Mouse (Mus musculus): ENCODE measurements at regions not wholly inside any gene's neighbourhood (a gene's known extent, or its start where the extent isn't known, plus 50 kb on each side); places are given as distances from the start of the nearest gene placed in this dataset.

GRCm38 (mm10) chr15:31087607-31088006, 136.5 kb upstream of the Dap start:
- no peaks in the 10 kb centered on the region for H3K9me3 ChIP-seq (ENCODE audit: control insufficient read depth, low read length)
- no peak overlapping the region for H3K27ac ChIP-seq (replicated peaks in 1 of 2; ENCODE audit: control insufficient read depth in 1 of 2, insufficient read depth in 1 of 2, low read depth in 2 of 2, low read length in 2 of 2)
- no peaks in the 10 kb centered on the region for H3K36me3 ChIP-seq (ENCODE audit: control insufficient read depth, insufficient read depth, low read length)
- H3K9ac ChIP-seq (ENCODE audit: low read length), result no peak overlapping the region
- no peak overlapping the region for H3K4me3 ChIP-seq (ENCODE audit: control insufficient read depth in 1 of 2, insufficient read depth in 1 of 2, low read depth in 1 of 2, low read length in 2 of 2)
- no peaks in the 10 kb centered on the region for H3K27me3 ChIP-seq (ENCODE audit: control insufficient read depth, insufficient read depth, low read length)
- WGBS, result 56% methylated on average over 1 of the region's 1 CpGs
- no peaks in the 10 kb centered on the region for H3K4me1 ChIP-seq (ENCODE audit: control insufficient read depth in 2 of 2, insufficient read depth in 2 of 2, low read length in 2 of 2)
- ATAC-seq (ENCODE audit: insufficient number of reproducible peaks, insufficient read depth, low FRiP score, low read depth), result no peak
- H3K4me2 ChIP-seq (ENCODE audit: low read length), result no peak overlapping the region

- whole genome bisulfite sequencing, result 71% methylated on average over 5 of the region's 5 CpGs
- Histone ChIP-seq H3K4me3 (ENCODE audit: control insufficient read depth in 1 of 2, insufficient read depth in 1 of 2, low read depth in 1 of 2, low read length in 2 of 2) (no peak overlapping the region), H3K9ac (ENCODE audit: low read length) (no peak overlapping the region), H3K9me3 (ENCODE audit: control insufficient read depth, low read length) (no peaks in the 10 kb centered on the region), H3K4me2 (ENCODE audit: low read length) (no peak overlapping the region), H3K27ac (replicated peaks in 1 of 2; ENCODE audit: control insufficient read depth in 1 of 2, insufficient read depth in 1 of 2, low read depth in 2 of 2, low read length in 2 of 2) (no peak overlapping the region), H3K36me3 (ENCODE audit: control insufficient read depth, insufficient read depth, low read length) (no peaks in the 10 kb centered on the region), H3K4me1 (ENCODE audit: control insufficient read depth in 2 of 2, insufficient read depth in 2 of 2, low read length in 2 of 2) (no peaks in the 10 kb centered on the region), H3K27me3 (ENCODE audit: control insufficient read depth, insufficient read depth, low read length) (no peaks in the 10 kb centered on the region)
- ATAC-seq (ENCODE audit: insufficient number of reproducible peaks, insufficient read depth, low FRiP score, low read depth), result no peak
Measured at GRCm38 (mm10) chr15:31091916-31092570, 132.1 kb upstream of the Dap start.

GRCm38 (mm10) chr15:31096206-31096605, 127.9 kb upstream of the Dap start:
- no peaks in the 10 kb centered on the region for H3K4me1 ChIP-seq (ENCODE audit: control insufficient read depth in 2 of 2, insufficient read depth in 2 of 2, low read length in 2 of 2)
- no peak overlapping the region for H3K9ac ChIP-seq (ENCODE audit: low read length)
- no peak overlapping the region for H3K27ac ChIP-seq (replicated peaks in 1 of 2; ENCODE audit: control insufficient read depth in 1 of 2, insufficient read depth in 1 of 2, low read depth in 2 of 2, low read length in 2 of 2)
- ATAC-seq (ENCODE audit: insufficient number of reproducible peaks, insufficient read depth, low FRiP score, low read depth), result no peak
- no peaks in the 10 kb centered on the region for H3K27me3 ChIP-seq (ENCODE audit: control insufficient read depth, insufficient read depth, low read length)
- no peaks in the 10 kb centered on the region for H3K9me3 ChIP-seq (ENCODE audit: control insufficient read depth, low read length)
- H3K4me3 ChIP-seq (ENCODE audit: control insufficient read depth in 1 of 2, insufficient read depth in 1 of 2, low read depth in 1 of 2, low read length in 2 of 2), result no peak overlapping the region
- no peaks in the 10 kb centered on the region for H3K36me3 ChIP-seq (ENCODE audit: control insufficient read depth, insufficient read depth, low read length)
- 84% methylated on average over 7 of the region's 7 CpGs for WGBS
- no peak overlapping the region for H3K4me2 ChIP-seq (ENCODE audit: low read length)

- Histone ChIP-seq H3K9ac (ENCODE audit: low read length) (no peak overlapping the region), H3K4me2 (ENCODE audit: low read length) (no peak overlapping the region), H3K36me3 (ENCODE audit: control insufficient read depth, insufficient read depth, low read length) (no peaks in the 10 kb centered on the region), H3K4me1 (ENCODE audit: control insufficient read depth in 2 of 2, insufficient read depth in 2 of 2, low read length in 2 of 2) (no peaks in the 10 kb centered on the region), H3K27me3 (ENCODE audit: control insufficient read depth, insufficient read depth, low read length) (no peaks in the 10 kb centered on the region), H3K9me3 (ENCODE audit: control insufficient read depth, low read length) (no peaks in the 10 kb centered on the region), H3K4me3 (ENCODE audit: control insufficient read depth in 1 of 2, insufficient read depth in 1 of 2, low read depth in 1 of 2, low read length in 2 of 2) (no peak overlapping the region), H3K27ac (replicated peaks in 1 of 2; ENCODE audit: control insufficient read depth in 1 of 2, insufficient read depth in 1 of 2, low read depth in 2 of 2, low read length in 2 of 2) (no peak overlapping the region)
- ATAC-seq (ENCODE audit: insufficient number of reproducible peaks, insufficient read depth, low FRiP score, low read depth), result no peak
- WGBS, result 73% methylated on average over 4 of the region's 4 CpGs
Measured at GRCm38 (mm10) chr15:31097301-31097700, 126.8 kb upstream of the Dap start.

DNA sequence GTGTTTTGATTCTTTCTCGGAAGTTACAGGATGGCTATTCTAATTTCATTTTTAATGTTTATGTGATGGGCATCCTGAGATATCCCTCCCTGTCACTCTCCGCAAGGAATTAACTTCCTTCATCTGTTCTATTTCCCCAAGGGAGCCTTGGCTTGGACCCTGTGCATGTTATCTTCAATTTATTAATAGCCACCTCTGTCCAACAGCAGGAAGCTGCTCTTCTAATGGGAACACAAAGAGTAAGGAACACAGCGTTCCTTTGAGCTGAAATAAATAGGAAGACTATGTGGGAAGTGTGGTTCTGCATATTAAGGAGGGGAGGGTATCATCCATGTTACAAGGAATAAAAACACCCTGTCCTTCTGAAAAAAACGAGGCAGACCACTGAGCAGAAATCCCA, 119.4 kb upstream of the Dap start:
- ATAC-seq (ENCODE audit: insufficient number of reproducible peaks, insufficient read depth, low FRiP score, low read depth), result no peak
- no peaks in the 10 kb centered on the region for H3K4me1 ChIP-seq (ENCODE audit: control insufficient read depth in 2 of 2, insufficient read depth in 2 of 2, low read length in 2 of 2)
- H3K4me2 ChIP-seq (ENCODE audit: low read length), result no peak overlapping the region
- H3K9me3 ChIP-seq (ENCODE audit: control insufficient read depth, low read length), result no peaks in the 10 kb centered on the region
- WGBS, result 53% methylated on average over 4 of the region's 4 CpGs
- H3K36me3 ChIP-seq (ENCODE audit: control insufficient read depth, insufficient read depth, low read length), result no peaks in the 10 kb centered on the region
- no peak overlapping the region for H3K4me3 ChIP-seq (ENCODE audit: control insufficient read depth in 1 of 2, insufficient read depth in 1 of 2, low read depth in 1 of 2, low read length in 2 of 2)
- no peak overlapping the region for H3K9ac ChIP-seq (ENCODE audit: low read length)
- H3K27me3 ChIP-seq (ENCODE audit: control insufficient read depth, insufficient read depth, low read length), result no peaks in the 10 kb centered on the region
- no peak overlapping the region for H3K27ac ChIP-seq (replicated peaks in 1 of 2; ENCODE audit: control insufficient read depth in 1 of 2, insufficient read depth in 1 of 2, low read depth in 2 of 2, low read length in 2 of 2)

GRCm38 (mm10) chr15:31106907-31107306, 117.2 kb upstream of the Dap start:
- H3K9ac ChIP-seq (ENCODE audit: low read length), result no peak overlapping the region
- 73% methylated on average over 9 of the region's 9 CpGs for WGBS
- no peaks in the 10 kb centered on the region for H3K4me1 ChIP-seq (ENCODE audit: control insufficient read depth in 2 of 2, insufficient read depth in 2 of 2, low read length in 2 of 2)
- ATAC-seq (ENCODE audit: insufficient number of reproducible peaks, insufficient read depth, low FRiP score, low read depth), result no peak
- H3K4me3 ChIP-seq (ENCODE audit: control insufficient read depth in 1 of 2, insufficient read depth in 1 of 2, low read depth in 1 of 2, low read length in 2 of 2), result no peak overlapping the region
- no peaks in the 10 kb centered on the region for H3K9me3 ChIP-seq (ENCODE audit: control insufficient read depth, low read length)
- no peaks in the 10 kb centered on the region for H3K27me3 ChIP-seq (ENCODE audit: control insufficient read depth, insufficient read depth, low read length)
- H3K4me2 ChIP-seq (ENCODE audit: low read length), result no peak overlapping the region
- no peak overlapping the region for H3K27ac ChIP-seq (replicated peaks in 1 of 2; ENCODE audit: control insufficient read depth in 1 of 2, insufficient read depth in 1 of 2, low read depth in 2 of 2, low read length in 2 of 2)
- H3K36me3 ChIP-seq (ENCODE audit: control insufficient read depth, insufficient read depth, low read length), result no peaks in the 10 kb centered on the region

- ATAC-seq (ENCODE audit: insufficient number of reproducible peaks, insufficient read depth, low FRiP score, low read depth), result no peak
- no peak overlapping the region for H3K9ac ChIP-seq (ENCODE audit: low read length)
- no peaks in the 10 kb centered on the region for H3K27me3 ChIP-seq (ENCODE audit: control insufficient read depth, insufficient read depth, low read length)
- H3K36me3 ChIP-seq (ENCODE audit: control insufficient read depth, insufficient read depth, low read length), result no peaks in the 10 kb centered on the region
- no peak overlapping the region for H3K4me3 ChIP-seq (ENCODE audit: control insufficient read depth in 1 of 2, insufficient read depth in 1 of 2, low read depth in 1 of 2, low read length in 2 of 2)
- H3K4me1 ChIP-seq (ENCODE audit: control insufficient read depth in 2 of 2, insufficient read depth in 2 of 2, low read length in 2 of 2), result no peaks in the 10 kb centered on the region
- no peak overlapping the region for H3K27ac ChIP-seq (replicated peaks in 1 of 2; ENCODE audit: control insufficient read depth in 1 of 2, insufficient read depth in 1 of 2, low read depth in 2 of 2, low read length in 2 of 2)
- 55% methylated on average over 1 of the region's 1 CpGs for WGBS
- no peaks in the 10 kb centered on the region for H3K9me3 ChIP-seq (ENCODE audit: control insufficient read depth, low read length)
- no peak overlapping the region for H3K4me2 ChIP-seq (ENCODE audit: low read length)
Measured at GRCm38 (mm10) chr15:31113216-31113615, 110.9 kb upstream of the Dap start.

GRCm38 (mm10) chr15:31117338-31117737, 106.8 kb upstream of the Dap start:
- H3K4me3 ChIP-seq (ENCODE audit: control insufficient read depth in 1 of 2, insufficient read depth in 1 of 2, low read depth in 1 of 2, low read length in 2 of 2), result no peak overlapping the region
- no peak for ATAC-seq (ENCODE audit: insufficient number of reproducible peaks, insufficient read depth, low FRiP score, low read depth)

More at GRCm38 (mm10) chr15:31117338-31117737, 106.8 kb upstream of the Dap start:
- no peak overlapping the region for H3K4me2 ChIP-seq (ENCODE audit: low read length)
- no peak overlapping the region for H3K27ac ChIP-seq (replicated peaks in 1 of 2; ENCODE audit: control insufficient read depth in 1 of 2, insufficient read depth in 1 of 2, low read depth in 2 of 2, low read length in 2 of 2)
- no peaks in the 10 kb centered on the region for H3K36me3 ChIP-seq (ENCODE audit: control insufficient read depth, insufficient read depth, low read length)
- no peak overlapping the region for H3K9ac ChIP-seq (ENCODE audit: low read length)
- no peaks in the 10 kb centered on the region for H3K4me1 ChIP-seq (ENCODE audit: control insufficient read depth in 2 of 2, insufficient read depth in 2 of 2, low read length in 2 of 2)
- no peaks in the 10 kb centered on the region for H3K27me3 ChIP-seq (ENCODE audit: control insufficient read depth, insufficient read depth, low read length)
- no peaks in the 10 kb centered on the region for H3K9me3 ChIP-seq (ENCODE audit: control insufficient read depth, low read length)

Measured in heart, embryonic 14.5 days (tissue).